Mouse (Mus musculus) embryonic fibroblast, embryonic 13.5 days (primary cell): ENCODE data around the gene Elovl5. TPM values are rescaled to one million over a fixed set of nuclear protein-coding genes. Genes with fewer than 3 reads are reported as not detected.
A peak's percentile ranks its signal among the peaks of the same experiment; 100 is the strongest.

ENCODE experiments used
- H3K27ac ChIP-seq: 2 replicates; pipeline ENCODE4 v1.5.1; 2012; ENCODE audit warnings: low read length, control low read depth, inconsistent platforms; ENCODE audit not compliant: insufficient read depth
- H3K4me1 ChIP-seq: 2 replicates; pipeline ENCODE4 v1.6.1; 2011; ENCODE audit warnings: low read length; ENCODE audit not compliant: control insufficient read depth, insufficient read depth
- H3K4me3 ChIP-seq: 2 replicates; pipeline ENCODE4 v1.5.1; 2011; ENCODE audit warnings: mild to moderate bottlenecking, control low read depth, low read length; ENCODE audit not compliant: insufficient read depth
- CTCF ChIP-seq: IDR thresholded peaks from 2 replicates; pipeline ENCODE4 v1.5.1; 2011; ENCODE audit warnings: mild to moderate bottlenecking, control low read depth, low read length, moderate library complexity, borderline replicate concordance; ENCODE audit not compliant: insufficient read depth
- POLR2A ChIP-seq: IDR thresholded peaks from 2 replicates; pipeline ENCODE4 v1.6.1; 2011; ENCODE audit warnings: low read depth, mild to moderate bottlenecking, control low read depth, low read length, moderate library complexity
- polyA plus RNA-seq: library from polyadenylated mRNA; stranded (reverse); fragments of >200 nt; gene quantifications from 2 replicates; pipeline ENCODE4 v1.2.4, GENCODE M21; 2011; ENCODE audit warnings: low read depth; ENCODE audit not compliant: missing spikeins, insufficient read length

The Elovl5 gene
- polyA plus RNA-seq, 1 experiment = 107 TPM

GRCm38 (mm10) chr9:78021256-78021655 is 104.1 kb downstream of the Elovl5 start:
- Histone ChIP-seq H3K4me1 (peaks cover 10% of the 10 kb centered on the region), H3K4me3 (no peak overlapping the region), H3K27ac (peak overlapping the region; percentile 29; the same call in 1 of the 2 replicates)
- no peak for TF ChIP-seq POLR2A
- no peak for TF ChIP-seq CTCF

- H3K27ac ChIP-seq = peak overlapping the region; percentile 54
- TF ChIP-seq CTCF (no peak), POLR2A (0 out of 2 replicates have a peak, but pooled peaks have one; percentile 23)
- no peak overlapping the region for H3K4me3 ChIP-seq
- H3K4me1 ChIP-seq = peaks cover 10% of the 10 kb centered on the region
Measured at GRCm38 (mm10) chr9:78022187-78022945, 105.2 kb downstream of the Elovl5 start.

- TF ChIP-seq CTCF (peak; percentile 65; the same call in 1 of the 2 replicates), POLR2A (no peak)
- no peak overlapping the region for H3K27ac ChIP-seq
- H3K4me3 ChIP-seq = no peak overlapping the region
Measured at GRCm38 (mm10) chr9:78024823-78025222, 107.7 kb downstream of the Elovl5 start.

GRCm38 (mm10) chr9:78027099-78027498 is 109.9 kb downstream of the Elovl5 start:
- H3K27ac ChIP-seq = no peak overlapping the region
- TF ChIP-seq CTCF = no peak
- TF ChIP-seq POLR2A = no peak
- peaks cover under 1% of the 10 kb centered on the region; the same call in 1 of the 2 replicates for H3K4me1 ChIP-seq

More at GRCm38 (mm10) chr9:78024823-78025222, 107.7 kb downstream of the Elovl5 start:
- H3K4me1 ChIP-seq = peaks cover 10% of the 10 kb centered on the region

GRCm38 (mm10) chr9:78030835-78031456 is 113.8 kb downstream of the Elovl5 start:
- TF ChIP-seq POLR2A (no peak), CTCF (no peak)
- no peak overlapping the region for H3K27ac ChIP-seq
- H3K4me1 ChIP-seq = no peaks in the 10 kb centered on the region
- no peak overlapping the region for H3K4me3 ChIP-seq

More at GRCm38 (mm10) chr9:78027099-78027498, 109.9 kb downstream of the Elovl5 start:
- H3K4me3 ChIP-seq = no peak overlapping the region

GRCm38 (mm10) chr9:78032930-78033329 is 115.8 kb downstream of the Elovl5 start:
- H3K27ac ChIP-seq = no peak overlapping the region
- H3K4me1 ChIP-seq = no peaks in the 10 kb centered on the region
- no peak overlapping the region for H3K4me3 ChIP-seq
- TF ChIP-seq POLR2A (no peak), CTCF (no peak)

Other genes starting within 250 kb of the Elovl5 start
- 20.0 and 22.2 TPM in 2 replicates for gene Gclc, start 162.8 kb upstream of the Elovl5 start, polyA plus RNA-seq
- not detected in 2 replicates for gene Gcm1, start 134.6 kb downstream of the Elovl5 start, polyA plus RNA-seq
- 22.2 and 23.0 TPM in 2 replicates for gene Fbxo9, start 191.7 kb downstream of the Elovl5 start, polyA plus RNA-seq
- gene Ick, start 191.8 kb downstream of the Elovl5 start, polyA plus RNA-seq = 23.6 and 34.0 TPM in 2 replicates